Mouse (Mus musculus): ENCODE measurements around the gene Cfap58.

The Cfap58 gene

DNA sequence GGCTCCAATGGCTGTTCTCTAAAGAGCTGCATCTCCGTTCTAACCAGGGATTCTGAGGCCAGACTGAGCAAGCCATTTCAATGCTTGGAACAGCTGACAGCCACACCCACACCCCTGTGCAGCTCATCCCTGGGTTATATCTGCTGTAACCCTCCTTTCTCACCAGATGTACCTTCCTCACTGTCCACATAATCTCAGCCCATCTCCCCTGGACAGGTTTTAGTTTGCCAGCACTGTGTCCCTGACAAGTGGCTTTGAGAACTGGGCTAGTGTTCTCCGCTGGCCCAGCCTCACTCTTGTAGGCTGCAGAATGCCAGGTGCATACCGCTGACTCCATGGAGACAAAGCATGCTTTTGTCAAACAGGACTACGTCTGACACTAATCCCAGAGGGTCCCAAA, 20.1 kb upstream of the Cfap58 start:
- DNase-seq (ENCODE audit: low spot score in 2 of 2), result no peak

- DNase-seq (ENCODE audit: low spot score in 2 of 2), result no peak
Measured at GRCm38 (mm10) chr19:47918016-47918415, 19.5 kb upstream of the Cfap58 start.

GRCm38 (mm10) chr19:47918455-47919101, 18.9 kb upstream of the Cfap58 start:
- DNase-seq (ENCODE audit: low spot score in 2 of 2), result no peak

DNA sequence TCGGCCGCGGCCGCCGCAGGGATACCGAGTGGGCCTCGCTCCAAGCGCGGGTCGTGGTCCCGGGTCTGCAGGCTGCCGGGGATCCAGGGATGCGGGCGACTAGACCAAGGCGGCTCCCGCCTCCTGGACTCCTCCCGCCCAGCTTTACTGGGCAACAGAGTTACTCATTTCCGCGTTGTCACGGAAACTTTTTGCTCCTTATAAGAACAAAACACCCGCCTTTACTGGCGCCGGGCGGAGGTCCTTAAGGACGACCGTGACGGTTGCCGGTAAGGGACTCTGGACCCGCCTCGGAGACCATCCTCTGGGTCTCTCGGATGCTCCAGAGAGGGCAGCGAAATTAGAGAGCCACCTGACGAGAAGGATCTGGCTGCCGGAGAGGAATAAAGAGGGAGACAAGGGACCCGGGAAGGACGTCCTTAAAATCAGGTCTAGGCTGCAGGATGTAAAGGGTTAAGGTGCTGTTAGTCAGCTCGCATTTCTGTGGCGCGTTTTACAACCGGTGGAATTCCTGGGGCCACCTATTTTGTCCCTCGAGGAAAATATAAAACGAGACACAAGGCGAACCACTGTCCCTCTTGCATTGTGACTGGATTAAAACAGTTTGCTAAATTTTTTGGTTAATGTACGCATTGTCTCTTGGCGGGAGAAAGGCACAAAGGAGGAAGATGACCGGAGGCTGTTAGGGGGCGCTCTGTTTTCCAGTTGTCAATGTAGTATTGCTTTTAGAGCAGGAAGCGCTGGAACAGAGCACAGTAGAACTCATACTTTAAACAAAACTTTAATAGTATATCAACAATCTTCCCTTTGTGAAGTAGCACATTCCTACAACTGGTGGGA, 18.1 kb upstream of the Cfap58 start, which contains the start of the genes Cfap43 and Itprip:
Gene Cfap43, minus strand, starts transcription at position 162 of the 840 bp plus-strand sequence.
Gene Itprip, minus strand, starts transcription at position 174 of the 840 bp plus-strand sequence.
- peak; percentile 30 to 44 for DNase-seq (ENCODE audit: low spot score in 2 of 2)

DNA sequence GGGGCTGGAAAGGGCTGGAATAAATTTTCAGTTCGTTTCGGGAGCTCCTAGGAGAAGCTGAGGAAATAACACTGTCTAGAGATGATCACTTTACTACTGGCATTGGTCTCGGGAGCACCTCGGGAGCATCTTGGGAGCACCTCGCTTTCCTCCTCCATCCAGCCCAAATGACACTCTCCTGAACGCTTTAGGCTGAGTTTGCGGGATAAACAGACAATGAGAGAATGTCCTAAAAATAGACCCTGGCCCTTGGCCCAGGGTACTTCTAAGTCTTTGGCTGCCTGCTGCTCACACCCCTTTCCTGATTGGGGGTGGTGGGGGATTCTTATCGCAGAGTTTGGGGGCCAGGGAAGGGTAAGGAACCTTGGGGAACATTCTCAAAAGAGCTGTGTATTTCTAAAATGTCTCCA, 17.5 kb upstream of the Cfap58 start:
- DNase-seq (ENCODE audit: low spot score in 2 of 2), result no peak

- DNase-seq (ENCODE audit: low spot score in 2 of 2), result no peak
Measured at GRCm38 (mm10) chr19:47925819-47926218, 11.7 kb upstream of the Cfap58 start.

DNA sequence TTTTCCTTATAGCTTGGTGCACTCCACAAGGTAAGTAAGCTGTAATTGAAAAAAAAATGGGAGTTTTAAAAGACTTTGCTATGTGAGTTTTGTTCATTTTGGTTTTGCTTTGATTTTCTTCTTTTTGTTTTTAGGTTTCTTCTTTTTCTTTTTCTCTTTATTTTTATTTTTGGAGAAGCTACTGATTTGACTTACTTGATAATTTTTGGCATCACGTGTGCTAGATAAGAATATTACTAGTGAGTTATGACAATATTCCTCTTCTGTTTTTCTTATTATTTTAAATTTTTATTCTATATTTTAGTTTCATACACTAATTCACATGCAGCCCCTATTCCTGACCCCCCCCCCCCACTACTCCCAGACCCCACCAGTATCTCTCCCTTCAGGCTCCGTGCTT, 10.4 kb upstream of the Cfap58 start:
- DNase-seq (ENCODE audit: low spot score in 2 of 2), result no peak

DNA sequence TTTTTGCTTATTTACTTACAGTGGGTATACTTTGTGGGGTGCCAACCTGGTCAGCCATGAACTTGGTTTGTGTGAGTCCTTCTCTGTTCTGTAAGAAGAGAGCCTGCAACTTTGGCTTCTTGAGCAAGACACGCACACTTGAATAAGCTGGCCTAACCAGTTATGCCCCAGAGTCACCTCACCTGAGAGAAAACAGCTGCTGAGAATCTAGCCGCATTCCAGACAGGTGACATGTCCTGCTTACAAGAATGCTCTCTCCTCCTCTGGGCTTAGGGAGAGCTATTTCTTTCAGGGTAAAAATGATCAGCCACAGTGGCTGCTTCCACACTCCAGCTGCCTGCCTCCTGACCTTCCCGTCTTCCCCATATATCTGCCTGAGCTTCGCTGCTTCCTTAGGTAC, 8.4 kb upstream of the Cfap58 start:
- DNase-seq (ENCODE audit: low spot score in 2 of 2), result no peak

DNA sequence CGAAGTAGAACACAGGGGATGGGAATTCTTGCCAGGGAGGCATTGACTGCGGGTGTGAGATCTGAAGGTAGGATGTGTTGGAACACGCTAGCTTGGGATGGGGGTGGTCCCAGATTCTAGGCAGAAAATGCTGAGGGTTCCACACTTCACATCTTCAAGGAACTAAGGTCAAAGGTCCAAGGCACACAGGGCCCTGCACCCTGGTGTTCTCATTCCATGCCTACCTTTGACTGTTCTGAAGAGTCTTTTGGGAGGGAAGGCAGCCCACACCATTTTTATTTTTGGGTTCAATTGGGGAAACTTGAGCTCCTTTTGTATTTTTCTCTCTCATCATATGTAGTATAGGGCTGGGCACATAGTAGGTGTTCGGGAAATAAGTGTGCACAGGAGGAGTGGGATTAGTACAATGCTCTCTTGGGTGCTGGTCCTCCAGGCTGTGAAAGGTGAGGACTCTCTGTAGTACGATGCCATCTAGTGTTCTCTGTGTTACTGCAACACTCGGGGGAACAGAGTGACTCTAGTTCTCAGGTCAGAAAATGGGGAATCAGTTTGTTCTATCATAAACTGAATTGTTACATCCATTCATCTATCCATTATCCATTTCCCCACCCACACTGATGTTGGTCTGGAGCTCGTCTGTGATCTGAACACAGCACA, 5.4 kb upstream of the Cfap58 start:
- no peak for DNase-seq (ENCODE audit: low spot score in 2 of 2)

- no peak for DNase-seq (ENCODE audit: low spot score in 2 of 2)
Measured at GRCm38 (mm10) chr19:47934146-47934545, 3.3 kb upstream of the Cfap58 start.

DNA sequence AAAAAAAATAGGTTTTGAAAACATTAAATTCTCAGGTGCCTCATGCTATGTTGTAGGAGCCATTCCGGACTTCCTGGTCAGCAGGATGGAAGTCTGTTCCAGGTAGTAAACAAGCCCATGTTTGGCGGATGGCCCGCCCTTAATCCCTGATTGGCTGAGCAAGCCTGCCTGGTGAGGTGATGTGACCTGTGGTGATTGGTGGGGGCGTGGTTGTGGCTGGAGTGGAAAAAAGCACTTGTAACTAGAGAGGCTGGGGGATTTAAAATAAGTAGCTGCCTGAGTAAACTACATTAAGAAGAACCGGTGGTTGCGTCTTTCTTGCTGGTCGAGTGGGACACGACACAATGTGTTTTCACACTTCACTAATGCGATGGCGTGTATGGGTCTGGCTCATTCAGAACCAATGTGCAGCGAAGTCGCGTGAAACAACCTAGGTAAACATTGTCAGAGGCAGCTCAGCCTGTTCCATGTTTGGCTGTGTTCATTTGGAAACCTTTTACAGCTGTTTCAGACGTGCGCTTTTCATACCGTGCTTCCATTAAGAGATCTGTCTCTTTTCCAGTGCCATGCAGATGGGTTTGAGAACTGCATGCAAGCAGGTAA, 2.7 kb upstream of the Cfap58 start:
- no peak for DNase-seq (ENCODE audit: low spot score in 2 of 2)

- DNase-seq (ENCODE audit: low spot score in 2 of 2), result no peak
Measured at GRCm38 (mm10) chr19:47935530-47935929, 1.9 kb upstream of the Cfap58 start.

DNA sequence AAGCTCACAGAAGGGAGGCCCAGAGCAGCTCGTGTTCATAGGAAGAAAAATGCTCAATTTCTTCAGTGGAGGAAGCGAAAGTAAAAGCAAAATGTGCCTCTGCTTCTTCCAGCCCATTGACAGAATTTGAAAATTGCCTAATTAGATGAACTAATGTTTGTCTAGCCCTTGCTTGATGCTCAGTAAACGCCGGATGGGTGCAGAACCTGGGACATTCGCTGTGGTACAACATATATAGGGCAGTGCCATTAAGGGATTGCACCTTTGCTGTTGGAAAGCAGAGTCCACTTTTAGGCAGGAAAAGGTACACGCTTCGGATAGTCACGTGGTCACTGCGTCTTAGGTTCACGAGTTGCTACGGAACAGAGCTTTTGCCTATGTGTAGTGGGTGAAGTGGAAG, 985 bp upstream of the Cfap58 start:
- DNase-seq (ENCODE audit: low spot score in 2 of 2), result no peak

- no peak for DNase-seq (ENCODE audit: low spot score in 2 of 2)
Measured at GRCm38 (mm10) chr19:47936938-47937337, 537 bp upstream of the Cfap58 start.

DNA sequence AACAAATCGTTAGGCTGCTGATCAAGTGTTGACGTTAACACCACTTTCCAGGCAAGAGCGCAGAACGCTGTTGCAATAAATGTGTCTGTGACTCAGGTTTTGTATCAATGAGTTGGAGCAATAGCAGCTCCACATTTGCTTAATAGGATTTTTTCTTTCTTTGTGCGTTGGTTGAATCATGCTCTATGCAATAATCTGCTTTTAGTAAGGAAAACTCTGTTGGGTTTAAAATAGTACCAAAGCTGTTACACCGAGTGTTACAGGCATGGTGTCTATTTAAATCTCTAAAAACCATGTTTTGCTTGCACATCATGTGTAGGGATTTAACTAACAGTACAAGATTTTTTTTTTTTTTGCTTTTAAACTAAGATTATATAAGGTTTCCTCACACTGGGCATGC, 1.9 kb downstream of the Cfap58 start:
- no peak for DNase-seq (ENCODE audit: low spot score in 2 of 2)

DNA sequence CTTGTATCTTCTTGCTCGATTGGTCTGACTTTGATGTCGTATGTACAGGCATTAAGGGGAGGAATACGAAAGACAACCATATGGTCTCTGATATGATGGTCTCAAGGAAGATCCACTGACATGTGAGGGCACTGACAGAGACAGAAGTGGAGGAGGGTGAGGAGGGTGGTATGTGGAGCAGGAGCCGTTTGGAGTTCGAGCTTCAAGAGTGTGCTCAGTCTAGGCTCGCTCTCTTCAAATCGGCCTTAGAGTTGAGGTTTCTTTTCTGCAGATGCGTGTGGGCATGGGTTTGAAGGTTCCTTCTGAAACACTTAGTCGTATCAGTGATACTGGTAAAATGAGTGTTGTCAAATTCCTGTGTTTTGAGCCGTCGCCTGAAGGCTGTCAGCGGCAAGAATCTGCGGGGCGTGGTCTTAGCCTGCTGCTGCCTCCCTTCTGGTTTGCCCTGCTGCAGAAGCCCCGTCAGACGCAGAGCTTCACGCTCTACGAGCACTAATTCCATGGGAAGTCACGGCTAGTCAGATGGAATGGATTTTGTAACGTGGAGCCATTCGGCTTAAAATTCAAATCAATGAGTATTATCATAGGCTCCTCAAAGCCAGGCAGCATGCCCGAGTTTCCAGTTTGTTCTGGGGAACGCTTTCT, 9.5 kb downstream of the Cfap58 start:
- DNase-seq (ENCODE audit: low spot score in 2 of 2), result no peak

DNA sequence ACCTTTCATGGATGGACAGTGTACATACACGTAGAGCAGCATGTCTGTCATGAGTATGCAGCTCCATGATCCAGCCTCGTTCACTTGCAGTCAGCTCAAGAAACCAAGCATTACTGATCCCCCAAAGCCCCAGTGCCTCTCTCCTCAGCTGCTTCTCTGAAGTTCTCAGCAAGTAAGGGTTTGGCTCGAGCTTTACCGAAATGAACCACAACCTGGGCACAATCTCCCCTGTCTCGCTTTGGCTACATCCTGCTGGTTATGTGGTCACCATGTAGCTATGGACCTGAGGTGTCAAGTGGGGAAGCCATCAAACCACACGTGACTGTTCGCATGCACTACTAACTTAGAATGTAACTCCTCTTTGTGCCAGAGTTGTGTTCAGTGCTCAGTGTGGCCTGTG, 13.5 kb downstream of the Cfap58 start:
- DNase-seq (ENCODE audit: low spot score in 2 of 2), result no peak

DNA sequence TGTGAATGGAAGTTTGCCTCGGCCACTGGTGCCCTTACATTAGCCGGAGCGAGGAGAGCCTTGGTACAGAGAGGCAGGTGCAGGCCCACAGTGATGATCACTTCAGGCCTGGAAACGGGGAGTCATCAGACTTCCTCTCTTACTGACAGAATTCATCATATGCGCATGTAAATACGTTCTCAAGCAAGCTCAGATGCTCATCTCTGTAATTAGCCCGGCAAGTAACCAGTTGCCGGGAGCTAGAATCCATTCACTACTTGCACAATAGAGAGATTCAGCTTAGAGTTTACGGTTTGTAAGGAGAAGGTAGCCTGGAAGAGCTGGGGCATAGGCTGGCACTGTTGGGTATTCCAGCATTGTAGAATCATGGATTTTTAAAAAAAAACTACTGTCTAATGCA, 15.7 kb downstream of the Cfap58 start:
- no peak for DNase-seq (ENCODE audit: low spot score in 2 of 2)

- no peak for DNase-seq (ENCODE audit: low spot score in 2 of 2)
Measured at GRCm38 (mm10) chr19:47958181-47958580, 20.7 kb downstream of the Cfap58 start.

GRCm38 (mm10) chr19:47968993-47969659, 31.7 kb downstream of the Cfap58 start:
- DNase-seq (ENCODE audit: low spot score in 2 of 2), result no peak

DNA sequence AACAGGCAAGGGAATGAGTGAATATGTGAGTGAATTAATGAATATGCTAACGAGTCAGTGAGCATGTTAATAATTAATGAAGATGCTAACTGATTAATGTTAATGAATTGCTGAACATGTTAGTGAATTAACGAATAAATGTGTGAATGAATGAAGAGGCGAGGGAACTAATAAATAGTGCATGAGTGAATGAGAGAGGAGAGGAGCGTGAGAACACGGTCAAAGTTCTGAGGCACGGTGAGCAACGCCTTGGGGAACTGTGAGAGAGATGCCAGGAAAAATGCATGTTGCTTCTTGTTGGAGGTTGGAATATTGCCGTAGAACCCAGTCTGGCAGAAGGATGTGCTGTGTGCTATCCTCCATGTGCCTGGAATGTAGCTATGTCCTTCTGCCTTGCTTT, 33.6 kb downstream of the Cfap58 start:
- no peak for DNase-seq (ENCODE audit: low spot score in 2 of 2)
